Mouse (Mus musculus) hindbrain, embryonic 12.5 days (tissue): Measurements from ENCODE around the gene Adprhl2. TPM values are rescaled to one million over a fixed set of nuclear protein-coding genes. Genes with fewer than 3 reads are reported as not detected.

Experiments used
- ATAC-seq: fragments of 200-750 bp; cut with Nextera tagmentation; 2 replicates; pipeline ENCODE4 v1.8.0; 2017; ENCODE audit warnings: moderate TSS enrichment; ENCODE audit not compliant: low FRiP score
- H3K27ac ChIP-seq: fragments of 300-500 bp; sonication (generic); 2 replicates; pipeline ENCODE4 v1.5.1; 2016; ENCODE audit warnings: mild to moderate bottlenecking
- H3K27me3 ChIP-seq: fragments of 300-500 bp; sonication (generic); 2 replicates; pipeline ENCODE4 v1.6.1; 2016; ENCODE audit warnings: mild to moderate bottlenecking
- H3K36me3 ChIP-seq: fragments of 300-500 bp; sonication (generic); 2 replicates; pipeline ENCODE4 v1.6.1; 2016; ENCODE audit warnings: mild to moderate bottlenecking
- H3K4me1 ChIP-seq: fragments of 300-500 bp; sonication (generic); 2 replicates; pipeline ENCODE4 v1.6.1; 2016
- H3K4me2 ChIP-seq: fragments of 300-500 bp; sonication (generic); replicated peaks from 2 replicates; pipeline ENCODE4 v1.6.1; 2016; ENCODE audit warnings: mild to moderate bottlenecking
- H3K4me3 ChIP-seq: fragments of 300-500 bp; sonication (generic); 2 replicates; pipeline ENCODE4 v1.5.1; 2016; ENCODE audit warnings: mild to moderate bottlenecking
- H3K9ac ChIP-seq: fragments of 300-500 bp; sonication (generic); 2 replicates; pipeline ENCODE4 v1.6.1; 2016; ENCODE audit warnings: mild to moderate bottlenecking, moderate library complexity
- H3K9me3 ChIP-seq: fragments of 300-500 bp; sonication (generic); replicated peaks from 2 replicates; pipeline ENCODE4 v1.6.1; 2016; ENCODE audit warnings: mild to moderate bottlenecking
- WGBS: fragments of 180-500 bp; shearing (Covaris S2); methylation state at CpG from one replicate; pipeline ENCODE4 v1.1.7; 2016; 5-methylcytosine and 5-hydroxymethylcytosine counted together
- polyA plus RNA-seq: library from polyadenylated mRNA; unstranded; fragments of >200 nt; fragmentation: Nextera tagmentation; extraction: Ambion mirVana; gene quantifications from 2 replicates; pipeline ENCODE4 v1.2.1, GENCODE M21; 2016

Gene Adprhl2
- polyA plus RNA-seq, 1 experiment from 2014 or later: 74.3 TPM

GRCm38 (mm10) chr4:126303877-126304276, 17.6 kb downstream of the Adprhl2 start:
- no peak overlapping the region for H3K27ac ChIP-seq
- H3K9ac ChIP-seq: no peak overlapping the region
- 51% methylated on average over 4 of the region's 4 CpGs for WGBS
- no peaks in the 10 kb centered on the region for H3K9me3 ChIP-seq
- no peaks in the 10 kb centered on the region for H3K36me3 ChIP-seq
- no peak for ATAC-seq
- no peak overlapping the region for H3K4me2 ChIP-seq
- H3K27me3 ChIP-seq: peaks cover 56% of the 10 kb centered on the region
- H3K4me1 ChIP-seq: peaks cover 18% of the 10 kb centered on the region
- H3K4me3 ChIP-seq: no peak overlapping the region

GRCm38 (mm10) chr4:126301584-126302309, 19.8 kb downstream of the Adprhl2 start:
- Histone ChIP-seq H3K27ac (peak overlapping the region; percentile 18; the same call in 1 of the 2 replicates), H3K9me3 (no peaks in the 10 kb centered on the region), H3K36me3 (no peaks in the 10 kb centered on the region), H3K4me2 (peak overlapping the region; percentile 52), H3K4me1 (peaks cover 22% of the 10 kb centered on the region), H3K9ac (no peak overlapping the region), H3K4me3 (peak overlapping the region; percentile 27), H3K27me3 (peaks cover 73% of the 10 kb centered on the region)
- no peak for ATAC-seq
- 4% methylated on average over 27 of the region's 27 CpGs for WGBS

GRCm38 (mm10) chr4:126300916-126301583, 20.5 kb downstream of the Adprhl2 start:
- no peaks in the 10 kb centered on the region for H3K36me3 ChIP-seq
- H3K4me2 ChIP-seq: peak overlapping the region; percentile 52
- H3K9ac ChIP-seq: peak overlapping the region; percentile 41; the same call in 1 of the 2 replicates
- H3K9me3 ChIP-seq: no peaks in the 10 kb centered on the region
- H3K27ac ChIP-seq: peak overlapping the region; percentile 18; the same call in 1 of the 2 replicates
- WGBS: 2% methylated on average over 49 of the region's 50 CpGs
- ATAC-seq: no peak
- H3K4me3 ChIP-seq: peak overlapping the region; percentile 27
- peaks cover 79% of the 10 kb centered on the region for H3K27me3 ChIP-seq
- H3K4me1 ChIP-seq: peaks cover 26% of the 10 kb centered on the region

DNA sequence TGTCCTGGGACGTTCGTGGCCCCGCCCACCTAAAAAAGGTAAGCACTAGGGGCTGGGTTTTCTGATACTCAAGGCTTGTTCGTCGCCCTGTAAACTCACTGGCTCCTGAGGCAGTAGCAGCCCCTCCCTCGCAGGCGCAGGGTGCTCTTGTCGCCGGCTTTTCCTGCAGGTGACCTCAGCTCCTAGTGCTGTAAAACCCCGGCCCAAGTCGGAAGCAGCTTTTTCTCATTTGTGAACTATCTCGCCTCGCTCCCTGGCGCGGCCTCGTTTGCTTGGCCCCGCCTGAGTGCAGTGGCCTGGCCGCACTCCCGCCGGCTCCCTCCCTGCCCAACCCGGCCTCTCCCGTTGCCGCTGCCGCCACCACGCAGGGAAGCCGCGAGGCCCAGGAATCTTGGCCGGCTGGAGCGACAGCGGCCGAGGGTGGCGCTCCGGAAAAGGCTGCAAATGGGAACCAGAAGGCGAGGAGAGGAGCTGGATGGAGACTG, 24.8 kb downstream of the Adprhl2 start:
- H3K4me3 ChIP-seq: peak overlapping the region; percentile 25
- ATAC-seq: no peak
- peaks cover 20% of the 10 kb centered on the region for H3K4me1 ChIP-seq
- H3K4me2 ChIP-seq: peak overlapping the region; percentile 52
- under 1% methylated on average over 34 of the region's 34 CpGs for WGBS
- H3K27ac ChIP-seq: 0 out of 2 replicates have a peak overlapping the region, but pooled peaks have one; percentile 7
- H3K9me3 ChIP-seq: no peaks in the 10 kb centered on the region
- H3K9ac ChIP-seq: peak overlapping the region; percentile 36
- no peaks in the 10 kb centered on the region for H3K36me3 ChIP-seq
- peaks cover 66% of the 10 kb centered on the region for H3K27me3 ChIP-seq

- no peak overlapping the region for H3K27ac ChIP-seq
- no peak overlapping the region for H3K9ac ChIP-seq
- no peaks in the 10 kb centered on the region for H3K9me3 ChIP-seq
- H3K36me3 ChIP-seq: no peaks in the 10 kb centered on the region
- ATAC-seq: no peak
- peaks cover 16% of the 10 kb centered on the region for H3K4me1 ChIP-seq
- no peak overlapping the region for H3K4me3 ChIP-seq
- H3K27me3 ChIP-seq: peaks cover 62% of the 10 kb centered on the region
- WGBS: 28% methylated on average over 4 of the region's 4 CpGs
- no peak overlapping the region for H3K4me2 ChIP-seq
These were observed 25.6 kb downstream of the Adprhl2 start for GRCm38 (mm10) chr4:126295937-126296336.

DNA sequence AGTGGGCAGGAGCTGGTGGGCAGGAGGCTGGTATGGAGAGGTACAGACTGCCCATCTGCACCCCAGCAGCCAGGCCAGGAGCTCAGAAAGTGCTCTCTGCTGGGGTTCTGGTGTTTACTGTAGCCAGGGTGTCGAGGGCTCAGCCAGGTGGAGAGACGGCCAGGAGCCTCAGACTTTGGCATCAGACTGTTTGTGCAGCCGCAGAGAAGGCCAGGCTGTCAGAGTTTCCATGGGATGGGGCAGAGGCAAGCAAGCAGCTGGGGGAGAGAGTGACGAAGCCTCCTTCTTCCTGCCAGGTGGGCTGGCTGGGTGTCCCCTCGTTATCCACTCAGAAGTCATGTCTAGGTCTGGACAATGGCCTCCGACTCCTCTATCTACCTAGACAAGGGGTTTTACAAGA, 26.4 kb downstream of the Adprhl2 start:
- 77% methylated on average over 6 of the region's 6 CpGs for WGBS
- H3K4me1 ChIP-seq: peaks cover 15% of the 10 kb centered on the region

GRCm38 (mm10) chr4:126291196-126291595, 30.3 kb downstream of the Adprhl2 start:
- Histone ChIP-seq H3K9ac (no peak overlapping the region), H3K36me3 (no peaks in the 10 kb centered on the region), H3K27me3 (peaks cover 53% of the 10 kb centered on the region), H3K27ac (no peak overlapping the region), H3K4me1 (peaks cover 26% of the 10 kb centered on the region), H3K4me3 (no peak overlapping the region), H3K4me2 (no peak overlapping the region), H3K9me3 (no peaks in the 10 kb centered on the region)
- no peak for ATAC-seq
- 26% methylated on average over 13 of the region's 13 CpGs for WGBS

More for the DNA sequence above, 26.4 kb downstream of the Adprhl2 start:
- H3K4me3 ChIP-seq: no peak overlapping the region
- peaks cover 54% of the 10 kb centered on the region for H3K27me3 ChIP-seq
- H3K36me3 ChIP-seq: no peaks in the 10 kb centered on the region
- H3K27ac ChIP-seq: no peak overlapping the region
- H3K9ac ChIP-seq: peak overlapping the region; percentile 27; the same call in 1 of the 2 replicates
- no peak overlapping the region for H3K4me2 ChIP-seq
- no peaks in the 10 kb centered on the region for H3K9me3 ChIP-seq
- no peak for ATAC-seq

- ATAC-seq: no peak
- H3K27me3 ChIP-seq: peaks cover 52% of the 10 kb centered on the region
These were observed 31.2 kb downstream of the Adprhl2 start for GRCm38 (mm10) chr4:126290314-126290713.

DNA sequence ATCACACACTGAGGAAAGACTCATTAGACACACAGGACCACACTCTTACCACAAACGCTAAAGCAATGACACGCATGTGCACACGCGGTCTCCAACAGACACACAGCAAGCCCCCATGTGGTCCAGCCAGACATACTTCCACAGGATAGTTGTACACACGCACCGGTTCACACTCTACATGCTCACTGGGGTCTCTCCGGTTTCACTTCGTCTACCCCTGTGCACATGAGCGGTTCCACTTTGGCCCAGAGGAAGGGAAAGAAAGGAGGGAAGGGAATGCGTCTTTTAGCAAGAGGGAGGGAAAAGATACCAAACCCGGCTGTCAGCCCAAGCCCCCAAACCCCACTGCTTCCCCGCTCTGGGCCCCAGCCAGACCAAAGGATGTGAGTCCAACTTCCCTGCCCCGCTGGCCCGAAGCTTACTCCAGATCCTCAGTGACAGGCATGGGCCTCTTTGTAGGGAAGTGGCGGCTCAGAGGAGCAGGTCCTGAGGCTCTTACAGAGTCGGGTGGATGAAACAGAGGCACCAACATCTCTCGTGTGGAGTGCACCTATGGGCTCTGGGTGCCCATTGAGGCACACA, 33.3 kb downstream of the Adprhl2 start:
- peaks cover 26% of the 10 kb centered on the region for H3K4me1 ChIP-seq
- 40% methylated on average over 17 of the region's 17 CpGs for WGBS
- no peaks in the 10 kb centered on the region for H3K36me3 ChIP-seq
- H3K4me2 ChIP-seq: peak overlapping the region; percentile 55
- H3K9ac ChIP-seq: no peak overlapping the region
- H3K27ac ChIP-seq: no peak overlapping the region
- H3K27me3 ChIP-seq: peaks cover 63% of the 10 kb centered on the region
- H3K9me3 ChIP-seq: no peaks in the 10 kb centered on the region; the same call in 1 of the 2 replicates
- ATAC-seq: no peak
- peak overlapping the region; percentile 40; the same call in 1 of the 2 replicates for H3K4me3 ChIP-seq

More at GRCm38 (mm10) chr4:126290314-126290713, 31.2 kb downstream of the Adprhl2 start:
- no peaks in the 10 kb centered on the region; the same call in 1 of the 2 replicates for H3K9me3 ChIP-seq
- no peak overlapping the region for H3K4me2 ChIP-seq
- H3K9ac ChIP-seq: no peak overlapping the region
- H3K36me3 ChIP-seq: no peaks in the 10 kb centered on the region
- WGBS: 83% methylated on average over 8 of the region's 8 CpGs
- H3K4me3 ChIP-seq: no peak overlapping the region
- H3K4me1 ChIP-seq: peaks cover 26% of the 10 kb centered on the region
- H3K27ac ChIP-seq: no peak overlapping the region

- H3K27ac ChIP-seq: no peak overlapping the region
These were observed 34.1 kb downstream of the Adprhl2 start for GRCm38 (mm10) chr4:126287302-126287995.

GRCm38 (mm10) chr4:126286492-126286891, 35.0 kb downstream of the Adprhl2 start, which contains the start of gene Col8a2:
Gene Col8a2, plus strand, starts transcription at chr4:126286793.
- H3K9me3 ChIP-seq: no peaks in the 10 kb centered on the region; the same call in 1 of the 2 replicates
- no peak for ATAC-seq
- WGBS: 2% methylated on average over 38 of the region's 42 CpGs

More at GRCm38 (mm10) chr4:126287302-126287995, 34.1 kb downstream of the Adprhl2 start:
- WGBS: 25% methylated on average over 11 of the region's 11 CpGs
- H3K27me3 ChIP-seq: peaks cover 63% of the 10 kb centered on the region
- H3K9ac ChIP-seq: no peak overlapping the region; the same call in 1 of the 2 replicates
- peaks cover 26% of the 10 kb centered on the region for H3K4me1 ChIP-seq
- ATAC-seq: no peak
- no peaks in the 10 kb centered on the region; the same call in 1 of the 2 replicates for H3K9me3 ChIP-seq
- peak overlapping the region; percentile 55 for H3K4me2 ChIP-seq
- H3K4me3 ChIP-seq: peak overlapping the region; percentile 40
- no peaks in the 10 kb centered on the region for H3K36me3 ChIP-seq

More at GRCm38 (mm10) chr4:126286492-126286891, 35.0 kb downstream of the Adprhl2 start, which contains the start of gene Col8a2:
- Histone ChIP-seq H3K4me1 (peaks cover 29% of the 10 kb centered on the region), H3K9ac (peak within 1 kb of the TSS; percentile 53), H3K4me3 (peak within 1 kb of the TSS; percentile 40), H3K27me3 (peaks cover 63% of the 10 kb centered on the region), H3K27ac (peak within 1 kb of the TSS; percentile 23; the same call in 1 of the 2 replicates), H3K4me2 (peak within 1 kb of the TSS; percentile 55), H3K36me3 (no peaks in the 10 kb centered on the region)
